Comparison of ENCODE assay signal across 9 mouse cellular contexts in the genomic region with DNA sequence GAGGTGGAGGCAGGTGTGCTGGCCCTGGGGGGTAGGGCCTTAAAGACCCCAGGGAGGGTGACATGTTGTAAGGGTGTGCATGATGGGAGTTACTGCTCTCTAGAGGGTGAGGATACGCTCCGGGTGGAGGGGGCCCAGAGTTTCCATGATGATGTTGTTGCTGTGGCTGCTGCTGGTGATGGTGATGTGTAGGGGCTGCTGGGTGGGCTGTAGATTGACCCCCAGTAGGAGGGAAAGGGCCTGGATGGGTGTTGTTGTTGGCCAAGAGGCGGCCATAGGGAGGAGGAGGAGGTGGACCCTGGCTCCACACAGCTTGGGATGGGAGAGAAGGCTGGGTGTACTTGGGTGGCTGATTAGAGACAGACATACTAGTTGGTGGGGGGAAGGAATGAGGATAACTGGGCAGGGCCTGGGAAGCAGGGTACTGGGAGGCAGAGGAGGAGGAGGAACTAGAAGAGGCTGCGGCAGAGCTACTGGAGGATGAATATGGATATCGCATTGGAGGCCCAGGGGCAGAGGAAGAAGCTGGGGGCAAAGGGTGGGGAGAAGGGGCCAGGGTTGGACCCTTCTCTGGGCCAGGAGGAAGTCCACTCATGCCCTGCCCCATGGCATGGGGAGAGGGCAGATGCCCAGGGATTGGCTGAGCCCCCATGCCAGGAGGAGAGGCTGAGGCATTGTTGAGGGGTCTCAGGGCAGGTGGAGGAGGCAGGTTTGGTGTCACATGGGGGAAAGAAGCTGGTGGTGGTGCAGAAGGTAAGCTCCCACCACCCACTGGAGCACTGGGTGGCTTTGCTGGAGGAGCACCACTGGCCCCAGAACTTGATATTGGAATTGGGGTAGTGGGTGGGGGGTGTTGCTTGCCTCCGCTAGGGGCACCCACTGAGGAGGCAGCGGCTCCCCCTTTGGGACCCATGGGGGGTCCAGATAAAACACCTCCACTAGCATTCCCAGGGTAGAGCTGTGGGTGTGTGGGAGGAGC. TPM values are rescaled to one million over a fixed set of nuclear protein-coding genes. Genes with fewer than 3 reads are reported as not detected.
A peak's percentile ranks its signal among the peaks of the same experiment; 100 is the strongest.
DNase-seq lines count a peak whose midpoint lies in the region; ATAC-seq and TF ChIP-seq lines count a peak whose summit lies in the region.
"Had no signal": no experiment of that assay in that cellular context is flagged by ENCODE, and none has a peak within 500 bp of the region (broad histone marks: within the 10 kb centered on the region; RNA-seq: fewer than 3 reads in every experiment).

No protein-coding gene starts in this region.

- DNase-seq in layer of hippocampus, adult 2 months (ENCODE audit: low spot score in 2 of 2): no peak
- no peak for DNase-seq in layer of hippocampus, adult 11-12 months (ENCODE audit: low spot score)
- DNase-seq in embryonic facial prominence, embryonic 14.5 days (ENCODE audit: low spot score): no peak
- no peak for DNase-seq in adrenal gland, adult 8-10 months
- DNase-seq in left cerebral cortex, postnatal 36 days (ENCODE audit: low spot score in 2 of 2): no peak
- no peak for DNase-seq in gastrocnemius, adult 8-10 months (ENCODE audit: low spot score in 2 of 2)
- DNase-seq: thymus, postnatal 14 days had no signal

- intact Hi-C loops in left cerebral cortex, postnatal 36 days (cut with DNase I): no loop called here

- peak overlapping the region; percentile 80; the same call in 1 of the 2 replicates for H3K9ac ChIP-seq in embryonic facial prominence, embryonic 14.5 days (ENCODE audit: low read depth, low read length)
- peak overlapping the region; percentile 96 for H3K9ac ChIP-seq in intestine, embryonic 16.5 days (ENCODE audit: low read depth, low read length)
- peak overlapping the region; percentile 84 for H3K9ac ChIP-seq in neural tube, embryonic 13.5 days

- peaks cover 10% of the 10 kb centered on the region; the same call in 1 of the 2 replicates for H3K4me1 ChIP-seq in embryonic facial prominence, embryonic 14.5 days (ENCODE audit: control insufficient read depth, insufficient read depth, low read length)
- peaks cover 22% of the 10 kb centered on the region for H3K4me1 ChIP-seq in intestine, embryonic 16.5 days (ENCODE audit: control insufficient read depth, insufficient read depth, low read length)
- peaks cover 29% of the 10 kb centered on the region for H3K4me1 ChIP-seq in neural tube, embryonic 13.5 days (replicated peaks)

- 0 out of 2 replicates have a peak, but pooled peaks have one; percentile 13 for TF ChIP-seq CTCF in layer of hippocampus, adult 2 months (conservative IDR thresholded peaks at IDR 0.05)

- no peak overlapping the region; the same call in 1 of the 2 replicates for H3K4me3 ChIP-seq in layer of hippocampus, adult 2 months
- H3K4me3 ChIP-seq in embryonic facial prominence, embryonic 14.5 days (ENCODE audit: low read depth, low read length): peak overlapping the region; percentile 54
- no peak overlapping the region; the same call in 1 of the 2 replicates for H3K4me3 ChIP-seq in intestine, embryonic 16.5 days (ENCODE audit: low read length)
- peak overlapping the region; percentile 51; the same call in 1 of the 2 replicates for H3K4me3 ChIP-seq in neural tube, embryonic 13.5 days

- peak overlapping the region; percentile 96 for H3K4me2 ChIP-seq in embryonic facial prominence, embryonic 14.5 days (ENCODE audit: low read depth, low read length)
- H3K4me2 ChIP-seq in intestine, embryonic 16.5 days (ENCODE audit: low read depth, low read length): peak overlapping the region; percentile 99
- peak overlapping the region; percentile 92 for H3K4me2 ChIP-seq in neural tube, embryonic 13.5 days

- H3K9me3 ChIP-seq in embryonic facial prominence, embryonic 14.5 days (ENCODE audit: control insufficient read depth, low read length): no peaks in the 10 kb centered on the region
- no peaks in the 10 kb centered on the region for H3K9me3 ChIP-seq in intestine, embryonic 16.5 days (ENCODE audit: control insufficient read depth, low read length)
- no peaks in the 10 kb centered on the region for H3K9me3 ChIP-seq in neural tube, embryonic 13.5 days

- peak; percentile 7; the same call in 1 of the 2 replicates for ATAC-seq in embryonic facial prominence, embryonic 14.5 days (ENCODE audit: low read depth)
- no peak for ATAC-seq in intestine, embryonic 16.5 days
- peak; percentile 4; the same call in 1 of the 2 replicates for ATAC-seq in neural tube, embryonic 13.5 days (ENCODE audit: low read depth)

- 88% methylated on average over 7 of the region's 7 CpGs for WGBS in embryonic facial prominence, embryonic 14.5 days
- WGBS in intestine, embryonic 16.5 days: 84% methylated on average over 7 of the region's 7 CpGs
- WGBS in neural tube, embryonic 13.5 days: 83% methylated on average over 7 of the region's 7 CpGs

- no peaks in the 10 kb centered on the region for H3K27me3 ChIP-seq in embryonic facial prominence, embryonic 14.5 days (replicated peaks; ENCODE audit: control insufficient read depth, insufficient read depth, low read length)
- no peaks in the 10 kb centered on the region for H3K27me3 ChIP-seq in intestine, embryonic 16.5 days (replicated peaks; ENCODE audit: control insufficient read depth, insufficient read depth, low read length)
- H3K27me3 ChIP-seq in neural tube, embryonic 13.5 days: no peaks in the 10 kb centered on the region

- peak overlapping the region; percentile 98 for H3K27ac ChIP-seq in layer of hippocampus, adult 2 months
- H3K27ac ChIP-seq in embryonic facial prominence, embryonic 14.5 days (replicated peaks; ENCODE audit: low read depth, low read length): no peak overlapping the region; the same call in 1 of the 2 replicates
- H3K27ac ChIP-seq in intestine, embryonic 16.5 days (ENCODE audit: low read length): no peak overlapping the region
- peak overlapping the region; percentile 95 for H3K27ac ChIP-seq in neural tube, embryonic 13.5 days (replicated peaks)

- peaks cover 77% of the 10 kb centered on the region for H3K36me3 ChIP-seq in embryonic facial prominence, embryonic 14.5 days (ENCODE audit: control insufficient read depth, insufficient read depth, low read length)
- H3K36me3 ChIP-seq in intestine, embryonic 16.5 days (ENCODE audit: control insufficient read depth, insufficient read depth, low read length): peaks cover 20% of the 10 kb centered on the region; the same call in 1 of the 2 replicates
- H3K36me3 ChIP-seq in neural tube, embryonic 13.5 days: peaks cover 60% of the 10 kb centered on the region

RNA-seq across cellular contexts. Expression of gene Grcc10, which starts 5.8 kb away (rescaled TPM):
- total RNA-seq in layer of hippocampus, adult 2 months (2021): 100 to 1,000 TPM; 295 to 339 TPM
- 392 and 415 TPM in 2 replicates for polyA plus RNA-seq in embryonic facial prominence, embryonic 14.5 days (2014; fragmentation: Nextera tagmentation; extraction: Ambion mirVana)
- polyA plus RNA-seq in intestine, embryonic 16.5 days (2015; fragmentation: Nextera tagmentation; extraction: Ambion mirVana): 309 and 334 TPM in 2 replicates
- polyA plus RNA-seq in neural tube, embryonic 13.5 days (2015; fragmentation: Nextera tagmentation; extraction: Ambion mirVana): 687 and 693 TPM in 2 replicates
- 100 to 1,000 TPM; 348 to 417 (median 368) TPM for total RNA-seq in adrenal gland, adult 8-10 months (2022)
- total RNA-seq in left cerebral cortex, postnatal 36 days (2021): 100 to 1,000 TPM; 285 to 313 TPM
- 100 to 1,000 TPM; 146 to 173 (median 164) TPM for total RNA-seq in gastrocnemius, adult 8-10 months (2022)

RNA-seq across cellular contexts. Expression of gene Ptpn6, which starts 8.4 kb away (rescaled TPM):
- 1 to 10 TPM; 5.5 to 6.6 TPM for total RNA-seq in layer of hippocampus, adult 2 months (2021)
- 14.3 and 16.1 TPM in 2 replicates for polyA plus RNA-seq in embryonic facial prominence, embryonic 14.5 days (2014; fragmentation: Nextera tagmentation; extraction: Ambion mirVana)
- polyA plus RNA-seq in intestine, embryonic 16.5 days (2015; fragmentation: Nextera tagmentation; extraction: Ambion mirVana): 20.4 and 22.5 TPM in 2 replicates
- polyA plus RNA-seq in neural tube, embryonic 13.5 days (2015; fragmentation: Nextera tagmentation; extraction: Ambion mirVana): 6.0 and 7.9 TPM in 2 replicates
- 10 to 100 TPM; 14.1 to 21.6 (median 15.0) TPM for total RNA-seq in adrenal gland, adult 8-10 months (2022)
- 1 to 10 TPM; 3.7 to 6.6 TPM for total RNA-seq in left cerebral cortex, postnatal 36 days (2021)
- 1 to 10 TPM in 3 of 4 experiments, under 1 TPM in 1; 0.80 to 2.0 (median 1.2) TPM for total RNA-seq in gastrocnemius, adult 8-10 months (2022)

RNA-seq across cellular contexts. Expression of gene Gm45234, which starts 8.9 kb away (rescaled TPM):
- not detected for total RNA-seq in layer of hippocampus, adult 2 months (2021)
- polyA plus RNA-seq in embryonic facial prominence, embryonic 14.5 days (2014; fragmentation: Nextera tagmentation; extraction: Ambion mirVana): not detected in 2 replicates
- polyA plus RNA-seq in intestine, embryonic 16.5 days (2015; fragmentation: Nextera tagmentation; extraction: Ambion mirVana): not detected in 2 replicates
- not detected in 2 replicates for polyA plus RNA-seq in neural tube, embryonic 13.5 days (2015; fragmentation: Nextera tagmentation; extraction: Ambion mirVana)
- not detected for total RNA-seq in adrenal gland, adult 8-10 months (2022)
- total RNA-seq in left cerebral cortex, postnatal 36 days (2021): not detected
- not detected for total RNA-seq in gastrocnemius, adult 8-10 months (2022)

RNA-seq across cellular contexts. Expression of gene Atn1, which starts 9.4 kb away (rescaled TPM):
- total RNA-seq in layer of hippocampus, adult 2 months (2021): 100 to 1,000 TPM; 159 to 164 TPM
- polyA plus RNA-seq in embryonic facial prominence, embryonic 14.5 days (2014; fragmentation: Nextera tagmentation; extraction: Ambion mirVana): 13.8 and 14.9 TPM in 2 replicates
- polyA plus RNA-seq in intestine, embryonic 16.5 days (2015; fragmentation: Nextera tagmentation; extraction: Ambion mirVana): 8.3 and 8.8 TPM in 2 replicates
- 21.0 and 23.1 TPM in 2 replicates for polyA plus RNA-seq in neural tube, embryonic 13.5 days (2015; fragmentation: Nextera tagmentation; extraction: Ambion mirVana)
- 100 to 1,000 TPM in 2 of 4 experiments, 10 to 100 TPM in 2; 68.7 to 111 (median 97.1) TPM for total RNA-seq in adrenal gland, adult 8-10 months (2022)
- 100 to 1,000 TPM; 162 to 175 TPM for total RNA-seq in left cerebral cortex, postnatal 36 days (2021)
- total RNA-seq in gastrocnemius, adult 8-10 months (2022): 10 to 100 TPM; 41.9 to 59.4 (median 49.2) TPM

RNA-seq across cellular contexts. Expression of gene Eno2, which starts 22.5 kb away (rescaled TPM):
- total RNA-seq in layer of hippocampus, adult 2 months (2021): 1,000 to 10,000 TPM in 1 of 2 experiments, 100 to 1,000 TPM in 1; 981 to 1,025 TPM
- polyA plus RNA-seq in embryonic facial prominence, embryonic 14.5 days (2014; fragmentation: Nextera tagmentation; extraction: Ambion mirVana): 10.4 and 11.2 TPM in 2 replicates
- polyA plus RNA-seq in intestine, embryonic 16.5 days (2015; fragmentation: Nextera tagmentation; extraction: Ambion mirVana): 7.1 and 7.9 TPM in 2 replicates
- 67.2 and 69.8 TPM in 2 replicates for polyA plus RNA-seq in neural tube, embryonic 13.5 days (2015; fragmentation: Nextera tagmentation; extraction: Ambion mirVana)
- total RNA-seq in adrenal gland, adult 8-10 months (2022): 10 to 100 TPM; 23.0 to 74.2 (median 42.8) TPM
- total RNA-seq in left cerebral cortex, postnatal 36 days (2021): 1,000 to 10,000 TPM; 1,042 to 1,110 TPM
- 1 to 10 TPM in 3 of 4 experiments, under 1 TPM in 1; 0.75 to 1.4 (median 1.1) TPM for total RNA-seq in gastrocnemius, adult 8-10 months (2022)

Comparison
In these comparisons a context has a peak if more than half of its experiments do, and no peak if none do; other contexts are left out.
1. H3K27ac ChIP-seq: peak in layer of hippocampus, adult 2 months (single experiment) and neural tube, embryonic 13.5 days (single experiment); none in embryonic facial prominence, embryonic 14.5 days (single experiment) and intestine, embryonic 16.5 days (single experiment).
2. H3K4me3 ChIP-seq: peak in embryonic facial prominence, embryonic 14.5 days (single experiment) and neural tube, embryonic 13.5 days (single experiment); none in layer of hippocampus, adult 2 months (single experiment) and intestine, embryonic 16.5 days (single experiment).
3. Peak in every context shown above with its lines, with median percentiles within 50 percentile points of each other: H3K4me2 ChIP-seq and H3K9ac ChIP-seq.